Mouse (Mus musculus): ENCODE data around the gene Mgat5.

The Mgat5 gene

GRCm38 (mm10) chr1:127204817-127205485 lies at the start of gene Mgat5:
TSS of gene Mgat5 (plus strand) at chr1:127205015.
- CTCF ChIA-PET = interaction anchor here (1.1 kb wide), 1 partner anchor 204 kb away, joined by 3 read pairs; no protein-coding TSS in a partner anchor

- CTCF ChIA-PET = interaction anchor here (0.6 to 0.7 kb wide), 2 partner anchors 281 to 299 kb away, joined by 3 to 4 read pairs; no protein-coding TSS in a partner anchor
Measured at GRCm38 (mm10) chr1:127160118-127160760, 44.6 kb upstream of the Mgat5 start.

GRCm38 (mm10) chr1:127164589-127165160 lies 40.1 kb upstream of the Mgat5 start:
- CTCF ChIA-PET = no interaction called here

GRCm38 (mm10) chr1:127166521-127166920 lies 38.3 kb upstream of the Mgat5 start:
- CTCF ChIA-PET = no interaction called here

- CTCF ChIA-PET = no interaction called here
Measured at GRCm38 (mm10) chr1:127167586-127167985, 37.2 kb upstream of the Mgat5 start.

GRCm38 (mm10) chr1:127168205-127168604 lies 36.6 kb upstream of the Mgat5 start:
- CTCF ChIA-PET = no interaction called here

GRCm38 (mm10) chr1:127169516-127169915 lies 35.3 kb upstream of the Mgat5 start:
- CTCF ChIA-PET = no interaction called here

GRCm38 (mm10) chr1:127171361-127171760 lies 33.5 kb upstream of the Mgat5 start:
- CTCF ChIA-PET = no interaction called here

GRCm38 (mm10) chr1:127173448-127173847 lies 31.4 kb upstream of the Mgat5 start:
- CTCF ChIA-PET = interaction anchor here (0.6 kb wide), 1 partner anchor 233 kb away, joined by 4 read pairs; no protein-coding TSS in a partner anchor

GRCm38 (mm10) chr1:127192396-127192795 lies 12.4 kb upstream of the Mgat5 start:
- CTCF ChIA-PET = no interaction called here

GRCm38 (mm10) chr1:127199186-127199585 lies 5.6 kb upstream of the Mgat5 start:
- CTCF ChIA-PET = interaction anchor here (0.8 kb wide), 1 partner anchor 15 kb away, joined by 3 read pairs; no protein-coding TSS in a partner anchor

GRCm38 (mm10) chr1:127202360-127202759 lies 2.5 kb upstream of the Mgat5 start:
- CTCF ChIA-PET = no interaction called here

- CTCF ChIA-PET = interaction anchor here (0.8 kb wide), 1 partner anchor 179 kb away, joined by 5 read pairs; no protein-coding TSS in a partner anchor
Measured at GRCm38 (mm10) chr1:127203231-127203764, 1.5 kb upstream of the Mgat5 start.

GRCm38 (mm10) chr1:127205501-127206019 lies 745 bp downstream of the Mgat5 start:
- CTCF ChIA-PET = interaction anchor here (0.6 to 1.0 kb wide), 3 partner anchors 74 to 221 kb away, joined by 3 to 4 read pairs (median 3); no protein-coding TSS in a partner anchor

GRCm38 (mm10) chr1:127206020-127206641 lies 1.3 kb downstream of the Mgat5 start:
- CTCF ChIA-PET = interaction anchor here (0.6 to 1.0 kb wide), 3 partner anchors 74 to 220 kb away, joined by 3 to 4 read pairs (median 3); no protein-coding TSS in a partner anchor

- CTCF ChIA-PET = no interaction called here
Measured at GRCm38 (mm10) chr1:127206881-127207555, 2.2 kb downstream of the Mgat5 start.

GRCm38 (mm10) chr1:127208167-127208566 lies 3.4 kb downstream of the Mgat5 start:
- CTCF ChIA-PET = interaction anchor here (0.6 to 1.1 kb wide), 2 partner anchors 19 to 619 kb away, joined by 3 read pairs; no protein-coding TSS in a partner anchor

GRCm38 (mm10) chr1:127212812-127213211 lies 8.0 kb downstream of the Mgat5 start:
- CTCF ChIA-PET = no interaction called here

GRCm38 (mm10) chr1:127213434-127213833 lies 8.6 kb downstream of the Mgat5 start:
- CTCF ChIA-PET = no interaction called here

- CTCF ChIA-PET = interaction anchor here (0.9 kb wide), 1 partner anchor 15 kb away, joined by 3 read pairs; no protein-coding TSS in a partner anchor
Measured at GRCm38 (mm10) chr1:127214585-127215232, 9.9 kb downstream of the Mgat5 start.

Data from spleen, embryonic (tissue).